Mouse (Mus musculus): ENCODE data around the gene Prkcq.
A peak's percentile ranks its signal among the peaks of the same experiment; 100 is the strongest.

Prkcq gene

DNA sequence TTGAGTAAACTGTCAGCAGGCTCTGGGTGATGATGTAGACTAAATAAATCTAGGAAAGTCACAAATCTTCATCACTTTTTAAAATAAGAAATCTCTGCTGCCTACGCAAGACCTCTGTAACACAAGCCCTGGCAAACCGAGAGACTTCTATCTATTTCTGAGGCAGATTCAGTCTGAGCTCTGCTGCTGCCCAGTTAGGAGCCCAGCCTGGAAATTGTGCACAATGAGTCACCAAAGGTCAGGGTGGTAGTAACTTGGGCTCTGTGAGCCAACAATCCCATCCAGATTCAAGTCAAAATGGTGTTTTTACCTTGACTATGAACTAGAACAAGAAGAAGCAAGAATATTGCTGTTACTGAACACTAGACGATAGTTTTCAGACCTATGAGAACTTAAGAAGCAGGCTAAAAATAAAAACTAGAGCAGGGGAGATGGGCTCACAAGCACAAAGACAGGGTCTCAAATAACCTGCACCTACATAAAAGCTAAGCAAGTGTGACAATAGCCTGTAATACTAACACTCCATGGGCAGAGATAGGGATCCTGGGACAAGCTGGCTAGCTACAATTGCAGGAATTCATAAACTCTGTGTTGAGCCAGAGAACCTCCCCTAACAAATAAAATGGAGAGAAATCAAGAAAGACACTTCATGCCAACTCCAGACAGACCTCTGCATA is 53.0 kb downstream of the Prkcq start:
- no peak for DNase-seq

GRCm38 (mm10) chr2:11225485-11225876 is 53.6 kb downstream of the Prkcq start:
- DNase-seq: no peak

DNA sequence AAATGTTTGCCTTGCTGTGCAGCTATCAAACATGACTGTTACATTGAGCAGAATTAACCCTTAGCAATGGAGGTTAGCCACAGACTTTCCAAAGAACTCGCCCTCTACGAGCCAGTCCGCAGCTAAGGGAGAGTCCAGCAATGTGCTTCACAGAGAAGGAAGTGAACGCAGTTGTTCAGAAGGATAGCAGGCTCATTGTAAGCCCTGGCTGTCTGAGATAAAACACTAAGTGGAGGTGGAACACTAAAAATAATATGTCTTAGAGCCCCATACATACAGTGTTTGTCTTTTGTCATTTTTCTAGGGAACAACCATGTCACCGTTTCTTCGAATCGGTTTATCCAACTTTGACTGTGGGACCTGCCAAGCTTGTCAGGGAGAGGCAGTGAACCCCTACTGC is 54.6 kb downstream of the Prkcq start:
- no peak for DNase-seq

GRCm38 (mm10) chr2:11229126-11229525 is 57.2 kb downstream of the Prkcq start:
- DNase-seq: no peak

DNA sequence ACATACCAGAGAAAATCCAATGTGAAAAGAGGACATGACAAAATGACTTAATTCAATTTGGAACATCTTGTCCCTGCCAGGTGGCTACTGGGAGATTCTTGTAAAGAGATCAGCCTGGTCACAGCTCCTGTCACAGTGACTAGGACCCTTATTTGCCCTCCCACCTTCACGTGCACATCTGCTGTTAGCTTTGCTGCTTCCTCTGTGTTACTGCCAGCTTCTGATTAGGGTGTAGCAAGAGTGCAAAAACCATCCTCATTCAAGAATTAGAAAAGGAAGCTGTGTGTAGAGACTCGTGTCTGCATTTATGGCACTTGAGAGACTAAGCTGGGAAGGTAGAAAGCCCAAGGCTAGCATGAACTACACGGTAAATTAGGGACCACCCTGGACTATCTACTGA is 59.2 kb downstream of the Prkcq start:
- DNase-seq: no peak

GRCm38 (mm10) chr2:11231988-11232387 is 60.1 kb downstream of the Prkcq start:
- DNase-seq: no peak

- DNase-seq: no peak
These were observed 66.3 kb downstream of the Prkcq start for GRCm38 (mm10) chr2:11238254-11238653.

DNA sequence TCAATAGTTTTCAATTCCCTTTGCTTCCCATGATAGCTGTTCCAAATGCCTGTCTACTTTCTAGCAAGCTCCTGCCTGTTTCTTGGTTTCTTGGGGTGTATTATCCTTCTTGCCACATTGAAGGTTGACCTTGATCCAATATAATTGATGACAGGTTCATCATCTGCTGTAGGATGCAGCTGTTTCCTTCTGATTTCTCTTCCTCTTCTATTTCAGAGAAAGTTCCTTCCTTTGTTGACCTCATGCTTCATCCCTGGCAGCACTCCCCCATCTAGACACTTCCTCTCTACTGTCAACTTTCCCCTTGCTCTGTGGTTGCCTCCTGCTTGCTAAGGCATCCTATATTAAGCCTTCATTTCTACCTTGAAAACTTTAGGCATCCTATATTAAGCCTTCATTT is 67.6 kb downstream of the Prkcq start:
- no peak for DNase-seq

- DNase-seq: no peak
These were observed 74.0 kb downstream of the Prkcq start for GRCm38 (mm10) chr2:11245926-11246325.

GRCm38 (mm10) chr2:11253945-11254344 is 82.0 kb downstream of the Prkcq start:
- DNase-seq: peak; percentile 21

- no peak for DNase-seq
These were observed 82.5 kb downstream of the Prkcq start for GRCm38 (mm10) chr2:11254446-11254845.

DNA sequence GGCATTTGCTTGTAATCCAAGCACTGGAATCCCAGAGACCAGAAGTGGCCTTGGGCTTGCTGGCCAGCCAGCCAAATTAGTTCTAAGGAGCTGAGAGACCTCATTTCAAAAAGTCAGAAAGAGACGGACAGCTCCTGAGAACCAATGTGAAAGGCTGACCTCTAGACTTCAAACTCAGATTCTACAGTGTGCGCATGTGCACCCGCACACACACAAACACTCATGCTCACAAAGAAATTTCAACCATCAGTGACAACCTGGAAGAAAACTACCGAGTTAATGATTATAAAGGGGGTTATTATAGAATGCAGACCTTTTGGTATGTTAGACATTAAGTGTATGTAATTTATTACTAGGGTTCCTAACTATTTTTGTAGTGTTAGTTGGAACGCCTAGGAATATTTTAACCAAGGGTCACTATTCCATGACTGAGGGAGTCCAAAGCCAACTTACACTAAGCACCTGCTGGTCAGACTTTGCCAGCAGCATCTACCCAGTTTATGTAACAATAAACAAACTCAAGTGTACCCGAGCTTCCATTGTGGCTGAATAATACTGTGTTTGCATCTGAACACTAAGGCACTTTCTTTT is 85.4 kb downstream of the Prkcq start:
- DNase-seq: no peak

DNA sequence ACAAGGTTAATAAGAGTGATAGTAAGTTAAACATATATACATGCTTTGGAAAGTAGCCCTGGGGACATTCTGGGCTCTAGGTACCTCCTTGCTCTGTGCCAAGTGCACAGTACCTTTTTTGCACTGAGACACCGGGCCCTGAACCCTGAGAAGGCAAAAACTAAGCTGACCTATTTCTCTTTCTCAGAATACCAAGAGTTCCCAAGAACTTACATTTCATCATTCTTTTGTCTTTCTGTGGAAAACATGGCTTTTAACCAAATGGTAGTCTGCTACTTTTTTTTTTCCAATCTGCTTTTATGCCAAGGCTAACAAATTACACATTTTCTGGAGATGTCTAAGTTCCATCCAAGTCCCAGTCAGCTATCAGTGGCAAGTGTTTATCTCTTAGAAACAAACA is 86.3 kb downstream of the Prkcq start:
- no peak for DNase-seq

DNA sequence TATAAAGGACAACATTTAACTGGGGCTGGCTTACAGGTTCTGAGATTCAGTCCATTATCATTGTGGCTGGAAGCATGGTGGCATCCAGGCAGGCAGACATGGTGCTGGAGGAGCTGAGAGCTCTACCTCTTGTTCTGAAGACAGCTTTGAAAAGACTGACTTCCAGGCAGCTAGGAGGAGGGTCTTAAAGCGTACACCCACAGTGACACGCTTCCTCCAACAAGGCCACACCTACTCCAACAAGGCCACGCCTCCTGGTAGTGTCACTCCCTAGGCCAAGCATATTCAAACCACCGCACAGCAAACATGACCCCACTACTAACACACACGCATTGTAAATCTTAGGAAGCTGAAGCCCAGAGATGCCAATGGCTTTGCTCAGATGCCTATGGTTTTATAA is 87.5 kb downstream of the Prkcq start:
- DNase-seq: no peak

GRCm38 (mm10) chr2:11264836-11265235 is 92.9 kb downstream of the Prkcq start:
- DNase-seq: no peak

- no peak for DNase-seq
These were observed 93.5 kb downstream of the Prkcq start for GRCm38 (mm10) chr2:11265455-11265854.

GRCm38 (mm10) chr2:11266294-11266693 is 94.4 kb downstream of the Prkcq start:
- DNase-seq: no peak

GRCm38 (mm10) chr2:11278965-11279364 is 107.1 kb downstream of the Prkcq start:
- DNase-seq: no peak

DNA sequence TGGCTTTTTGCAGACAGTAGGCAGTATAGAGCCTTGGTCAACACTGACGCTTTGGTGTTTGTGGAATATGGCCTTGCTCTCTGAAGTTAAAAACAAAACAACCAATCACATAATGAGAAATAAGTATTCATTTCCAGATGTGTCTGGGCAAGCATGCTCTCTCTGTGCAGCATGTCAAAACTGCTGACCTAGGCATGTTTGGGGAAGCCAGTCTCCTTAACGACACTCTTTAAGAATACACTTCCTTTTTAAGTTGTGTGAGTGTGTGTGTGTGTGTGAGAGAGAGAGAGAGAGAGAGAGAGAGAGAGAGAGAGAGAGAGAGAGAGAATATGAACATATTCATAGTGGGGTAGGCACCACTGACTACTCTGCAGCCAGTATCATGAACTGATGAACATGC is 108.3 kb downstream of the Prkcq start:
- no peak for DNase-seq

- no peak for DNase-seq
These were observed 116.1 kb downstream of the Prkcq start for GRCm38 (mm10) chr2:11287834-11288530.

GRCm38 (mm10) chr2:11288531-11288846 is 116.6 kb downstream of the Prkcq start:
- peak; percentile 87 for DNase-seq

- no peak for DNase-seq
These were observed 119.0 kb downstream of the Prkcq start for GRCm38 (mm10) chr2:11290931-11291330.

DNA sequence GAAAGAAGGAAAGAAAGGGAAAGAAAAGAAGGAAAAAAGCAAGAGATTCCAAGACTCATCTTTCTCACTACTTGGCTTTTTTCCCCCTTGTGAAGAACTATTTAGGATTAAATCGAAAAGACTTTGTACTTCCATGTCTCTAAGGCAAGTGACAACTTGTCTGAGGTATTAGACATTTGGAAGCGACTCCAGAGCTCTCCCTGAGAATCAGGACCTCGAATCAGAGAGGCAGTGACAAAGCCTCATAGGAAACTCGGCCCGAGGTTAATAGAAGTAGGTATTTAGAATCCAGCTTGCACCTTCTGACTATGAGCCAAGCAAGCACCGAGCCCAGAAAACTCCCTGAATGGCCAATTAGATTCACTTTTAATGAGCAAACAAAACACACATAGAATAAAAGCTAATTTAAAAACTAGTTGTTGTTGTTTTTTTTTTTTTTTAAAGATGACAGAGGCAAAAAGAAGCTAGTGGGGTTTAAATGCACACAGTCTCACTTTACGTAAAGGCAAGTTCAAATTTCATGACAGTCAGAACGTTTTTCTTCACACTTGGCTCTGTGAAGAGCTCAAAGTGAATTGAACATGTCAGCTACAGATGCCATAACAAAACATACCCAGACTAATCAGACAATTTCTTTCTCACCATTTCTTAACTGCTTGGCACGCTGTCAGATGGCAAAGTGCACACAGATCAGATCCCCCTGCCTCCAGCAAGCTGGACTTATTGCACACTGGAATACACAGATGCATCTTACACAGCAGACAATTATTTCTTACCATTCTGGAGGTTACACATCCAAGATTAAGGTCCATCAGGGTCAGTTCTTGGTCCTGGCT is 119.9 kb downstream of the Prkcq start:
- DNase-seq: no peak

GRCm38 (mm10) chr2:11293144-11293543 is 121.2 kb downstream of the Prkcq start:
- no peak for DNase-seq
